Mouse (Mus musculus): ENCODE data around the gene Mss51.

DNA sequence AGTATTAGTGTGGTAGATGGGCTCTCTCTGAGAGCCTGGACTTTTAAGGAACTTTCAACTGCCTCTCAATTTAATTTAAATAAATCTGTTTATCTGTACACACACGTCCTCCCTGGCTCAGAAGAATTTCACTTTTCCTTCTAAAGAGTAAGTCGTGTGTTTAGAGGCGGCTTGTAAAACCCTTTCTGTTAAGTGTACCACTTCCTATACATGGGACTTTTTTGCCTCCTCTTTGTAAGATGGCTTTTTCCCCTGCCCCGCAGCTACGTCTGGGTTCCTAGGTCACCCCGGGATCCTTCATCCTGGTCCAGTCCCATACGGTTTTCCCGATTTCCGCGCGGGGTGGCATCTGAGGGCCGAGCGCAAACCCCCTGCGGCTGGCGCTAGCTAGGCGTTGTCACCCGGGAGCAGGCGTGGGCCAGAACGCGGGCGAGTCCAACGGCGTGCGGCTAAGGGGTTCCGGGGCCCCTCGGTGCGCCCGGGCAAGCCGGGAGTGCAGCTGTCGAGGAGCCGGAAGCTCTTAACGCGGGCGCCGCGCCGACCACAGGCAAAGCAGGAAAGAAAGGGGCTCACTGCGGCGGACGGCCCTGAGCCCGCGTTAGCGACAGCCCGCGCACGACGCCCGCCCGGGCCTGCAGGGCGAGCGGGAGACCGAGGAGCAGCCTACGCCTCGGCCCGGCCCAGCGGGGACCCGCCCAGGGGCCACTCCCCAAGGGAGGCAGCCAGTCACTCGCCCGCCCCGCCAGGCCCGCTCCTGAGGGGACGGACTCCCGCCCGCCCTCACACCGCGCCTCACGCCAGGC, 49.0 kb upstream of the Mss51 start:
- TF ChIP-seq CTCF (IDR thresholded peaks at IDR 0.05; ENCODE audit: extremely low read depth, insufficient read depth, insufficient read length, insufficient replicate concordance), result no peak
- peak; percentile 77 for TF ChIP-seq POLR2A (IDR thresholded peaks at IDR 0.05; ENCODE audit: low read depth, low read length)

Data from spleen, adult 2 months (tissue).